Mouse (Mus musculus) thymus, postnatal 25 days (tissue): ENCODE data around the gene Hemk1.
A peak's percentile ranks its signal among the peaks of the same experiment; 100 is the strongest.
"Not testable (repeated sequence)": the region's sequence is repeated elsewhere in the genome, so short reads cannot be mapped to it uniquely, and the experiment has no call there.

Source experiments
- DNase-seq: peaks from one replicate; pipeline ENCODE4 v3.0.0; 2022

Hemk1 gene

DNA sequence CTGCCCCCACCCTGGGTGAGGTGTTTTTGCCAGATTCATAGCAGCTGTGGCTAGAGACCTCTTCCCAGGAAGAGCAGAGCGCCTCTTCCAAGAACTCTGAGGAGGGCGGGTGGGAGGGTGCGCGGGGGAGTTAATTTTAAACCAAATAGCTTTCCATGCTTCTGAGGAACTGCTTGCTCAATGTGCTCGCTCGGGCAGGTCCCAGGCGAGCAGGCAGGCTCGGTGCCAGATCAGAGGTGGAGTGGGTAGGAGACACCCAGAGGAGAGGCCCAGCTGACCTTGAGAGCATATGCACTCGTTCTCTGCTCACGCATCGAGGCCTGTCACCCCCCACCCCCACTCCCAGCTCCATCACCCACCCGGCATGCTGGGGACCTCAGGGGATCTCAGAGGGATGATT lies 30.3 kb downstream of the Hemk1 start:
- DNase-seq, result no peak

DNA sequence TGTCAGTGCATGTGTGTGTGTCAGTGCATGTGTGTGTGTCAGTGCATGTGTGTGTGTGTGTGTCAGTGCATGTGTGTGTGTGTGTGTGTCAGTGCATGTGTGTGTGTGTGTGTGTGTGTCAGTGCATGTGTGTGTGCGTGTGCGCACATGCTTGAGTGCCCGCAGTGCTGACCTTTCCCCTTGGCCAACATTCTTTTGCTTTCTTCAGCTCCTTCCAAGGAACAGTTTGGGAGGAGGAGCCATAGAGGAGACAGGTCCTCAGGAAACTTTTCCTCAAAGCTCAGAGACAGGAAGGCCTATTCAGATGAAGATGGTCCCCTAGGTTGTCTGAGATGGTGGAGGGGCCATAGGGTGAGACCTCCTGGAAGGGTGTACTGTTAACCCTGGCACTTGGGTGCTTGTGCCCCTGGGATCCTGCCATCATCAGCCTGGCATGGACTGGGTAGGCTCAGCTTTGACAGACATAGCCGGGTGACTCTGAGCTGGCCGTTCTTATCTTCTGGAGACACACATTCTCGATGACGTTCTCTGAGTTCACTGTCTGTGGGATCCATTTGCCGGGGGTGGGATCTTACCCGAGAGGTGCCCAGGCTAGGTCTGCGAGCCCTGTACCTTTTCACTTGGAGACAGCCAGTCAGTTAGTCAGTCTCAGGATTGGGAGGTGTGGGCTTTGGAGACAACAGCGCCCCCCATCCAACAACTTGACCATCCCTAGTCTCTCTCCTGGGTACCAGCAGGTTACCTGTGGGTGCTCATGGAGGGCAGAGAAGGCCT lies 30.9 kb downstream of the Hemk1 start:
- DNase-seq, result no peak

DNA sequence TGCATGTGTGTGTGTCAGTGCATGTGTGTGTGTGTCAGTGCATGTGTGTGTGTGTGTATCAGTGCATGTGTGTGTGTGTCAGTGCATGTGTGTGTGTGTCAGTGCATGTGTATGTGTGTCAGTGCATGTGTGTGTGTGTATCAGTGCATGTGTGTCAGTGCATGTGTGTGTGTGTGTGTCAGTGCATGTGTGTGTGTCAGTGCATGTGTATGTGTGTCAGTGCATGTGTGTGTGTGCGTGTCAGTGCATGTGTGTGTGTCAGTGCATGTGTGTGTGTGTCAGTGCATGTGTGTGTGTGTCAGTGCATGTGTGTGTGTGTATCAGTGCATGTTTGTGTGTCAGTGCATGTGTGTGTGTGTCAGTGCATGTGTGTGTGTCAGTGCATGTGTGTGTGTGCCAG lies 31.5 kb downstream of the Hemk1 start:
- not testable (repeated sequence) for DNase-seq

DNA sequence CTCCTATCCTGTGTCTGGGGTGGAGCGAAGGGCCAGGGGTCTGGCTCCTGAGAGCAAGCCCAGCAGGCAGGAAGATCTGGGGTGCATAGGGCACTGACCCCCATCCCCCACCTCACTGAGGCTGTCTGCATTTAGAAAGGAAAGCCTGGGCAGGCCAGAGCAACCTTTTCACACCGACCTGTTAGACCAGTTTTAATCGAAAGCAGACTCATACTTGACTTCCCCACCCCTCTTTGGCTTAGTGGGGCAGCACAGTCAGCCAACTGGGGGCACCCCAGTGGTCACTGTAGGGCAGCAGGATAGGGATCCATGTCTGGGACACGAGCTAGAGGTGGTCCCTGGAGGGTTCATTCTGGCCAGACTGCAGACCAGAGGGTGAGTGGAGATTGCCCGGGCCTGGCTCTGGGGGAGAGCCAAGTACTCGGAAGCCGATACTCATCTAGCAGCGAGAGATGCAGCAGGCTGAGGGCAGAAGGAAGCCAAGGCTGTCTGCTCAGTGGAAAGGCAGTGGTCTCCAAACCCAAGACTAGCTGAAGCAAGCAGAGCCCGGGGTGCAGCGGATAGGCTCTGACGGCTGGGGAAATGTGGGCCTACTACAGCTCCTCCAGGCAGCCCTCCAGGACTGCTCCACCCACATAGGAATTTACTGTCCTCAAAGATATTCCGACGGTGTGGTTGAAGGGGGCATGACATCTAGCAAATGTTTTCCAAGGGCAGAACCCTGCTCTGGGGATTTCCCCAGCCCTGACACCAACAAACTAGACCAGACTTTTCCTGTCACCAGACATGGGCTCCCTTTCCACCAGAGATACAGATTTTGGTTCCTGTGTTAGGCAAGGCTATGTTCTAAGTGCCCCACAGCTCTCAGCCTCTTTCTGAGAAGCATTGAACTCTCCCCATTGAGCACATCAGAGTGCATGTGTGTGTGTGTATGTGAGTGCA lies 32.3 kb downstream of the Hemk1 start:
- no peak for DNase-seq

DNA sequence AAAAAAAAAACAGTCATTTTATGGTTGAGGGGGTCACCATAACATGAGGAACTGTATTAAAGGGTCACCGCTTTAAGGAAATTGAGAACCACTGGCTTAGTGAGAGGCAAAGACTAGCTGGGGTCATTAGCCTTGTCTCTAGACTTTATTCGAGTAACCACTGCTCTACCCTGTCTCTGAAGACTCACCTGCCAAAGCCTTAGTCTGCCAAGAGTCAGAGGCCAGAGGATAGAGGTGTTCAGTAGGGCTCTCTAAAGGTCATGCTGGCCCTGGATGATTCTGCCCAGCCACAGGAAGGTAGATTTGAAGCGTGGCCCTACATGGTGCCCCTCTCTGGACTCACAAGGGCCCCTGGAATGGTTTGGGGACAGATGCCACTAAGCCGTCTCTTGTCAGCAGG lies 33.1 kb downstream of the Hemk1 start:
- DNase-seq, result no peak

DNA sequence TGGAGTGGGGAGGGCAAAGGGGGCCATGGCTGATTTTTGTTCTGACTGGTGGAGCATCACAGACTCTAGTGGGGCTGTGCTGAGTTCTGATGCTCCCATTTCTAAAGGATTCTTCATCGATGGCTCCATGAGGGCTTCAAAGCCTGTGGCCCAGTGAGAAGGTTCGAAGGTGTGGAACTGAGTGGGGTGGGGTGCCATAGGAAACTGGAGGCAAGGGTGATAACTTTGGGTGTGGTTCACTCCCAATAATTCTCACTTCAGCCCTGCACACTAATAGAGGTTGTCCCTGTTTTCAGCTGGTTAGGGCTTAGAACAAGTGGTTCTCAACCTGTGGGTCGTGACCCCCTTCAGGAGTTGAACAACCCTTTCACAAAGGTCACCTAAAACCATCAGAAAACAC lies 33.8 kb downstream of the Hemk1 start:
- no peak for DNase-seq

DNA sequence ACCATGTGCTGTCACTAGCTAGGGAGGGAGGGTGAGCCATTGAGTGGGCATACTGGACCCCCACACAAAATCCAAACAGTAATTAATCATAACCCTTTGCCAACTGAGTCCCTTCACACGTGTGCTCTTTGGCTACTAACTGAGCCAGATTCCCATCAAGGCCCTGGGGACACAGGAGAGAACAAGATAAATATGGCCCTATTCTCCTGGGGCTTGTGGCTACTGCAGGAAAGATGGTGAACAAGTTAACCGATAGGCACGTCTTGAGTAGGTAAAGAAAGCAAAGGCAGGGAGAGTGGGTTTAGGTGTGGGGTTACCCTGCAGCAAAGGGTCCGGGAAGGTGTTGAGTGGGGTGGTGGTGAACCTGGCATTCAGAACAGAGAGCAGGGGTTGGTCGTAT lies 34.2 kb downstream of the Hemk1 start:
- DNase-seq, result no peak

DNA sequence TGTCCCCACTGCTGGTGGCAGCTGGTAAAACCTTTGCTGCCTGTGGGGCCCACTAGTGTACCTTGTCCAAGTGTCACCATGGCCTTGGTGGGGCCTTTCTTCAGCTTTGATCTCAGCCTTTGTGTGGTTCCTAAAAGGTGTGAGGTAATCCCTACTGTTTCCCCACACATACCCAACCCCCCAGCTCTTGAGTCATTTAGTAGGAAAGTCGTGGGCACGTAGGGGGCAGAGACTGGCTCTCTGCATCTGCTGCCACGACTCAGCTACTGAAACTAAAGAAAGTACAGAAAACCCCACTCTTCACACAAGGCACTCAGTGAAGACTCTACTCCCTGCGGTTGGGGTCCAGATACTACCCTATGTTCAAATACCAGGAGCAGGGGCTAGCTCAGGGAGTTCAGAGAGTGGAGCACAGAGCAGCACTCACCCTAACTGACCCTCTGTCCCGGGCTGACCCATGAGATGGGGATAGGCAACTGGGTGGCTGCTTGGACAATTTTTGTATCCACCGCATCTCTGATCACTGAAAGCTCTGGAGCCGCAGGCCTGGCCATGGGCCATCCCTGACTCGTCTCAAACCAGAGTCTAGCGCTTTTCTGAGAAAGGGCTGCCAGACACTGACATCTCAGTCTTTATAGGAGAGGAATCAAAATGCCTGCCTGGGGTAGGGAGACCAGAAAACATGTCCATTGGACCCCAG lies 34.9 kb downstream of the Hemk1 start:
- DNase-seq, result no peak

DNA sequence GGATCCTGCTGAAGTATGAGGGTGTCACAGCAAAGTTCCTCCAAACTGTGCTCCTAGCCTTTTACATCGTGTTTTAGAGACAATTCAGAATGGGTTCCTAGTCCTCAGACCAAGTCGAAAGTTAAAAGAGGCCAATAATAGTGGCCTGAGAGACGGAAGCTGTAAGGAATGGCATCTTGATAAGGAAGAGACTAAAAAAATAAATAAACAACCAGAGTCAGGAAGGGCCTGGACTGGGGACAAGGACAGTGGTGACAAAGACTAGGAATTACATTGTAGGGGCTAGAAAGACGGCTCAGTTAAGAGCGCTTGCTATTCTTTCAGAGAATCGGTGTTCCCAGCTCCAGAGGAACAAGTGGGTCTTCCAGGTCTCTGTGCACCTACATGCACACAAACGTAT lies 35.6 kb downstream of the Hemk1 start:
- no peak for DNase-seq

DNA sequence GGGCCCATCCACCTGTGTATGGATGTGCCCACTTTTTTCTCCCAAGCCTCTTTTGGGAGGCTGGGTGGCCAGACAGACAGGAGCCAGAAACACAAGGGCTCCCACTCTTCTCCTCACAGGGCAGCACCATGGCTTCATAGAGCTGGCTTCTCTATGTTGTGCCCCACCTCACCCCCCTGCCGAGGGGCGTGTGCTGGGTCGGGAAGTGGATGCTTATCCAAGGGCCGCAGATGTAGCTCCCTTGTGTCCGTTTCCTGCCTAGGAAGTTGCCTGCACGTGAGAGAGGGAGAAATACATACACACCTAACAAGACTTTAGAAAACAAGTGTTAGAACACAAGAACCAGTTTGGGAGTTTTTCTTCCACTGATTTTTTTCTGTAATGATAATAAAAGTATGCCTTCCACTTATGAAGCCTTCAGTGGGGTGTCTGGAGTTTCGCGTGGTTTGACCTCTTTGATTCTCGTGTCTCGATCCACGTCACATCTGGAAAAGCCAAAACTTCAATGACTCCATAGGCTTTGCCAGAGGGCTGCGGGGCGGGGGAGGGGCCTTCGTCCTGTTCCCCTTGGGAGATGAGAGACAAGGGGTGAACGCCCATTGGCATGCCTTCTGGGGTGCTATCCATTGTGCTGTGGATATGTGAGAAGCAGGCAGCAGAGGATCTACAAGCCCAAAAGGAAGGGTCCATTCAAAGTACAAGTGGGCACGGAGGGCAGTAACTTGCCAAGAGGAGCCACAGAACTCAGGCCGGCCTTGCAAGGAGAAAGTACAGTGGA lies 36.4 kb downstream of the Hemk1 start:
- DNase-seq, result no peak

DNA sequence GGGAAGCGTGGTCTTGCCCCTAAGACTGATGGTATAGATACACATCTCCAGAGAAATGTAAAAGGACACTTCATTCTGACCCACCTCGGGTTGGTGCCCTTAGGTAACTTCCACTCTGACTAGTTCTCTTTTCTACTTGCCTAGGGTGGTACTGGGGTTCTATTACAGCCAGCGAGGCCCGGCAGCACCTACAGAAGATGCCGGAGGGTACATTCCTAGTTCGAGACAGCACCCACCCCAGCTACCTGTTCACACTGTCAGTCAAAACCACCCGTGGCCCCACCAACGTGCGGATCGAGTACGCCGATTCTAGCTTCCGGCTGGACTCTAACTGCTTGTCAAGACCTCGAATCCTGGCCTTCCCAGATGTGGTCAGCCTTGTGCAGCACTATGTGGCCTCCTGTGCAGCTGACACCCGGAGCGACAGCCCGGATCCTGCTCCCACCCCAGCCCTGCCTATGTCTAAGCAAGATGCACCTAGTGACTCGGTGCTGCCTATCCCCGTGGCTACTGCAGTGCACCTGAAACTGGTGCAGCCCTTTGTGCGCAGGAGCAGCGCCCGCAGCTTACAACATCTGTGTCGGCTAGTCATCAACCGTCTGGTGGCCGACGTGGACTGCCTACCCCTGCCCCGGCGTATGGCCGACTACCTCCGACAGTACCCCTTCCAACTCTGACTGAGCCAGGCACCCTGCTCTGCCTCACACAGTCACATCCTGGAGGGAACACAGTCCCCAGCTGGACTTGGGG lies 37.8 kb downstream of the Hemk1 start:
- no peak for DNase-seq

DNA sequence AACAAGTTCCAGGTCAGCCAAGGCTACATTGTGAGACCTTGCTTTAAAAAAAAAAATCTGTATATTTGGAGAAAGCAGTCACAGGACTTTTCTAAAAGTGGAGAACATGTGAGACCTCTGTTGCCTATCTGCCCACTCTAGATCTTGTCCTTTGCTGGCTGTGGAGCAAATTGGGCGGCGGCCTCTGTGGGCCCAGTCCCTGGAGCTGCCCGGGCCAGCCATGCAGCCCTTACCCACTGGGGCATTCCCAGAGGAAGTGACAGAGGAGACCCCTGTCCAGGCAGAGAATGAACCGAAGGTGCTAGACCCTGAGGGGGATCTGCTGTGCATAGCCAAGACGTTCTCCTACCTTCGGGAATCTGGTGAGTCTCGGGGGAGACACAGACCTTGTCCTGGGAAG lies 38.4 kb downstream of the Hemk1 start:
- no peak for DNase-seq

DNA sequence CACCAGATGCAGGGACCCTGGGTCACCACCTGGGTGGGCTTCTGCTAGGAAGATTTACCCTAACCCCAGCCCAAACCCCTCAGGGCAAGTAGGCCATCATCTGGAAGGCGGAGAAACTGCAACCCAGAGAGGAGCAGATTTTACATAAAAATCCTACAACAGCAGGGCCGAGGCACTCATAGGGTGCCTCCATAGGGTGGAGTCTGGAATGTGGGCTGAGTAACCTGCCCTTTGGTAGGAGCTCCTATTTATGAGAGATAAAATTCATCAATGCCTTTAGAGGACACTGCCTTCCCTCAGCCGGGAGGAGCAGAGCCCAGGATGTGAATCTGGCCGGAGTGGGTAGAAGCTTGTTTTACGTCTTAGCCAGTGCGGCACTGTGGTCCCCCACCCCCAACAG lies 39.3 kb downstream of the Hemk1 start:
- no peak for DNase-seq

DNA sequence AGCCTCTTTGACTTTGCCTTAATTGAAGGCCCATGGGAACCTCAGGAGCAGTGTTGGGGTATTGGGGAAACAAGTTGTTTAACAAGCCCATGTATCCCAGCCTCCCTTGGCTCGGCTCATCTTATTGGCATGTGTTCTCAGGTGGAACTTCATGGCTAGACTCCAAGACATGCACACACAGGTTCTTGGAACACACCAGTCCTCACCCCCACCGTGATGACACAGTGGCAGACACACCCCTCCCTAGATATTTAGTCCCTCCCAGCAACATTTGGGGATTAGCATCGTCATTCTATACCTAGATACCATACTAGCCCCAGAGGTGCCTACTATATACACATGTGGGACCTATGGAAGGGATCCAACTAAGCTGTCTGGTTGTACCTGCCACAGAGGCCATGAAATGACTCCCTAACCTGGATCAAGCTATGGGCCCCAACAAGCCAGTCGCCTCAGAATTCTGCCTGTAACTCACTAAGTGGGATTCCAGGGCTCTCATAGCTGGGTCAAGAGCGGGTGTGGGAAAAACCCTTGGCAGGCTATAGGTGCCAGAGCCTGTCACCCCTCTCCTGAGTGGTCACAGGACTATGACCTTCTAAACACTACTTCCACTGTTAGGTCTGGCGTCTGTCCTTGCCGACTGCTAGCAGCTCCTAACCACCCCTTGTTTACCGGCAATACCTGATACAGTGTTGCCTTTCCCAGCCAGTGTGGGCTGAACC lies 39.9 kb downstream of the Hemk1 start:
- DNase-seq, result no peak

DNA sequence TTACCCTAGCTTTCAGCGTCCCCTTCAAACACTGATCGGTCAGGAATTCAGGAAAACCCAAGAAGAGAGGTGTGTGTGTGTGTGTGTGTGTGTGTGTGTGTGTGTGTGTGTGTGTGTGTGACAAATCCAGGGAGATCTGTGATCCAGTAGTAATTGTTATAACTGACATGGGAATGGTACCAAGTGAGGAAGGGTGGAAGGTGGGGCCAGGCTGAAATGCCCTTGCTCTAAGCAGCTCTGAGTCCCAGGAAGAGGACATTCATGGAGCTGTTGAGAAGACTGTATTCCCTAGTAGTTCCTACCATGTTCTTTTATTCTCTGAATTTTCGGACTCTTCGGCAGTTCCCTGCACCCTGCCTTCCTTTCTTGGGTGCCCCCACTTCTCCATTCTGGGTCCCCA lies 40.5 kb downstream of the Hemk1 start:
- DNase-seq, result no peak

DNA sequence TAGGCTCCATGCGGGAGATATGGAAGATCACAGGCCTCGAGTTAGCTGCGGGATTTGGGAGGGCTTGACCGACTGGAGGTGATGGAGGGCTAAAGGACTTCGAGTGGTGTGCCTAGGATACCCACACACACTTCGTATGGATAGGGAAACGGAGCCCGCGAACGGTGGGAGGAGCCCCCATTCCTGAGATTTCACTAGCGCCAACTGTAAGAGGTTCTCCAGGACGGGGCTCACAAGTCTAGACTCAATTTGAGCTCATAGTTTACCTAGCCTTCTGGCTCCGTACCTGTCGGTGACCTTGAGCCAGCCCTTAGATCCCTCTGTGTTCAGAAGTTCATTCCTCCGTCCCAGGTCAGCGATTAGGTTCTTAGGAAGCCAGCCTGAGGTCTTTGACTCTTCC lies 41.1 kb downstream of the Hemk1 start:
- no peak for DNase-seq

DNA sequence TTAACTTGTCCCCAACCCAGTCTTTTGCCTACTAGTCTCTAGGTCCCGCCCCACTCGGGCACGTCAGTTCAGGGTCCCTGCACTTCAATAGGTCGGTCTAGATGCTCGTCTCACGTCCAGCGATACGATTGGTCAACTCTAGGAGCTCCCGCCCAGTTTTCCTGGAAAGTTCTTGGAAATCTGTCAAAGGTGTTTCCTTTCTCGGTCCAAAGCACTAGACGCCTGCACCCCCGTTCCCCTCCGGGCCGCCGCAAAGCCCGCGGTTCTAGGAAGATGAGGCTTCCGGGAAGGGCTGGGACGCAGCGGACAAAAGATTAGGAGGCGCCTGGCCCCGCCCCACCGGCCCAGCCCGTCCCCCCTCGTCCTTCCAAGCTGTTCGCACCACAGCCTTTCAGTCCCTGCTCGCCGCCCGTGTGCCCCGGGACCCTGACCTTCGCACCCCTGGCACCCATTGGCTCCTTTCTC lies 41.6 kb downstream of the Hemk1 start:
- DNase-seq, result peak; percentile 89

DNA sequence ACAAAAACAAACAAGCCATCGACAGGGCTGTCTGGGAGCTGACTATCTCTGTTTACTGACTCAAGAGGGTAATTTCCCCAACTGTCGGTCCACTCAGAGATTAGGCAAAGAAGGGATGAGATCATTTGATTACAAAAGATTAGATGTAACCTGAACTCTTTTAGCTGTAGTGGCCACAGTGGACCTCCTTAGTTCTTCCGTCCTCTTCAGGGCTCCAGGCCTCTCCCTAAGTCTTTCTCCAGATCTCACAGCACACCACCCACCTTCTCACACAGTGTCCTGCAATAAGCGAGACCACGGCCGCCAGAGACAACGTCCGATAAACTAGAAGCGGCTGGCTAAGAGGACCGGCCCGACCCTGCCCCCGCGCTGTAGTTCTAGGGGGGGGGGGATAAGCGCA lies 42.1 kb downstream of the Hemk1 start:
- no peak for DNase-seq

DNA sequence AAGGTAGTCTGAATTCAATTTTAAA lies 42.3 kb downstream of the Hemk1 start, which contains the start of gene Cish:
TSS of gene Cish (plus strand) at position 11 of the 25 bp plus-strand sequence.
- DNase-seq, result no peak

DNA sequence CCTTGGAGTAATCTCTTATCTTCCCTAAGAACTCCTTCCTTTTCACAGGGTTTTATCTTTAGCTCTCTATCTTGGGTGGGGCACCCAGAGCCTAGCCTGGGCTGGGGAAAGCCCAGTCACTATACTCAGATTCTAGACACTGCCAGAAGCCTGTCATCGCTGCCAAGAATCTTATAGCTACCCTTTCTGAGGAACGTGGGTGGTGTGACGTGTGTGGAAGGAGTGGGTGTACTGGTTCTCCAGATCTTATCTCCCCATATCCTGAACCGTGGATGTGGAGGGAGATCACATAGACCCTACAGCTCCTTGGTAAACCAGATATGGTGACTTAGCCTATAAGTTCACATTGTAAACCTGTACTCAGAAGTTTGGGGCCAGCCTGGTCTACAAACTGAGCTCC lies 42.5 kb downstream of the Hemk1 start:
- no peak for DNase-seq

DNA sequence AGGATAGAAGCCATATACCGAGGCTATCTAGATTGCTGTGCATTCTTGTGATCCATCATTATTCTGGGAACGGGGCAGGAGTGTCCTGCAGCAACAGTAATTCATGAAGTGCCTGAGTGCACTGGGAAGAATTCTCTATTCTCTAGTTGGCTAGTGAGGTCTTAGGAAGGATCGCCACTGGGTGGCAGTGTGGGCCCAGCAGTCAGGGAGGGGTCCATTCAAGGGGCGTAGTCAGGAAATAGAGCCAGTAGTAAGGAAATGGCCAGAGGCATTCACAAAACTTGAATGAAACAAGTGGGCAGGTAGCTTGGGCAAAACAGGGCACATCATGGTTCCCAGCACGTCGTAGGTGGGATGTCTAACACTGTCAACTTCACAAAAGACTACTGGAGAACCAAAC lies 43.9 kb downstream of the Hemk1 start:
- DNase-seq, result peak; percentile 86

DNA sequence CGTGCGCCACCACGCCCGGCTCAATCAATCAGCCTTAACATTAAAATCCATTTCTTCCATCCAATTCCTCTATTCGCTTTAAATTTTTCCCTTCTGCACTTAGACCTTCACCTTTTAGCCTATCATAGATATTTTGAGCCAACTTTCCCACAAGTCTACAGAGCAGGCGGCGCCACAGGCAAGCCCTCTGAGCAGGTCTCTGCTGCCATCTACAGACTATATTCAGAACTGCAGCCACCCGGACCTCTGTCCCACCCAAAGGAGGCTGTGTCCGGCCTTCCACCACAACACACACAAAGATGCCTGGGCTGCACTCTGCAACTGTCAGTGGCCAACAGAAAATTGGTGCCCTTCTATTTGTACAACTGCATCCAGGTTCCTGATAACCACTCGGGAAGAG lies 47.3 kb downstream of the Hemk1 start:
- DNase-seq, result peak; percentile 83
